Mouse (Mus musculus) MEL (cell line): Measurements from ENCODE around the gene Snap47. TPM values are rescaled to one million over a fixed set of nuclear protein-coding genes. Genes with fewer than 3 reads are reported as not detected.

Experiments
- DNase-seq: peaks from one replicate; pipeline ENCODE4 v3.0.0; 2011; ENCODE audit warnings: low read depth, low spot score
- H3K27ac ChIP-seq: 2 replicates; pipeline ENCODE4 v1.5.1; 2012; ENCODE audit warnings: low read depth, mild to moderate bottlenecking, control low read depth, low read length, moderate library complexity; ENCODE audit not compliant: control insufficient read depth
- H3K27me3 ChIP-seq, 2 experiments: fragments of 150-350 bp in 1 of 2; sonication (generic) in 1 of 2; 2 replicates each; pipeline ENCODE4 v1.6.1; 2012; ENCODE audit warnings: low read length in 2 of 2, mild to moderate bottlenecking in 2 of 2, improper control_type of control experiment in 1 of 2, moderate library complexity in 1 of 2; ENCODE audit not compliant: insufficient read depth in 2 of 2, control insufficient read depth in 1 of 2
- H3K36me3 ChIP-seq, 2 experiments: 2 replicates each; pipeline ENCODE4 v1.6.1; 2012 to 2014; ENCODE audit warnings: low read length in 2 of 2, improper control_type of control experiment in 1 of 2, inconsistent platforms in 1 of 2, mild to moderate bottlenecking in 1 of 2; ENCODE audit not compliant: insufficient read depth in 2 of 2, control insufficient read depth in 1 of 2
- H3K4me1 ChIP-seq, 2 experiments: fragments of 150-350 bp in 1 of 2; sonication (generic) in 1 of 2; 2 replicates each; pipeline ENCODE4 v1.6.1; 2012; ENCODE audit warnings: low read length in 2 of 2, improper control_type of control experiment in 1 of 2, mild to moderate bottlenecking in 1 of 2; ENCODE audit not compliant: insufficient read depth in 2 of 2, control insufficient read depth in 1 of 2
- H3K4me3 ChIP-seq, 2 experiments: fragments of 150-350 bp in 1 of 2; sonication (generic) in 1 of 2; 2 replicates each; pipeline ENCODE4 v1.5.1; 2012; ENCODE audit warnings: low read depth in 2 of 2, low read length in 2 of 2, mild to moderate bottlenecking in 2 of 2, moderate library complexity in 2 of 2, control low read depth in 1 of 2, improper control_type of control experiment in 1 of 2; ENCODE audit not compliant: control insufficient read depth in 1 of 2, insufficient read depth in 1 of 2
- H3K79me2 ChIP-seq: 2 replicates; pipeline ENCODE4 v1.6.1; 2012; ENCODE audit warnings: mild to moderate bottlenecking, low read length, moderate library complexity; ENCODE audit not compliant: control insufficient read depth, poor library complexity, insufficient read depth
- H3K9ac ChIP-seq: 2 replicates; pipeline ENCODE4 v1.6.1; 2012; ENCODE audit warnings: low read depth, mild to moderate bottlenecking, control low read depth, low read length, moderate library complexity; ENCODE audit not compliant: control insufficient read depth, poor library complexity, severe bottlenecking
- H3K9me3 ChIP-seq: fragments of 150-350 bp; sonication (generic); replicated peaks from 2 replicates; pipeline ENCODE4 v1.6.1; 2012; ENCODE audit warnings: mild to moderate bottlenecking, low read length, improper control_type of control experiment, moderate library complexity; ENCODE audit not compliant: insufficient read depth
- BHLHE40 ChIP-seq: IDR thresholded peaks from 2 replicates; pipeline ENCODE4 v1.6.1; 2012; ENCODE audit warnings: low read depth, mild to moderate bottlenecking, inconsistent platforms, low read length, improper control_type of control experiment, borderline replicate concordance
- E2F4 ChIP-seq: IDR thresholded peaks from 2 replicates; pipeline ENCODE4 v1.6.1; 2011; ENCODE audit warnings: low read depth, low read length, improper control_type of control experiment, borderline replicate concordance
- EP300 ChIP-seq, 2 experiments: IDR thresholded peaks; 2 replicates each; pipeline ENCODE4 v1.6.1; 2011; ENCODE audit warnings: improper control_type of control experiment in 2 of 2, low read length in 2 of 2, low read depth in 1 of 2, mild to moderate bottlenecking in 1 of 2
- GABPA ChIP-seq: IDR thresholded peaks from 2 replicates; pipeline ENCODE4 v1.6.1; 2012; ENCODE audit warnings: low read depth, mild to moderate bottlenecking, inconsistent platforms, low read length, improper control_type of control experiment, moderate library complexity
- JUND ChIP-seq: IDR thresholded peaks from 2 replicates; pipeline ENCODE4 v1.6.1; 2011; ENCODE audit warnings: low read depth, mild to moderate bottlenecking, improper control_type of control experiment, low read length
- MAFK ChIP-seq: IDR thresholded peaks from 2 replicates; pipeline ENCODE4 v1.6.1; 2011; ENCODE audit warnings: low read depth, mild to moderate bottlenecking, low read length, improper control_type of control experiment, borderline replicate concordance
- MEF2A ChIP-seq: IDR thresholded peaks from 2 replicates; pipeline ENCODE4 v1.6.1; 2014; ENCODE audit warnings: low read depth, mild to moderate bottlenecking, inconsistent platforms, low read length, improper control_type of control experiment; ENCODE audit not compliant: poor library complexity, insufficient replicate concordance, severe bottlenecking; ENCODE audit errors: extremely low read depth
- MYC ChIP-seq: IDR thresholded peaks from 2 replicates; pipeline ENCODE4 v1.6.1; 2011; ENCODE audit warnings: low read depth, mild to moderate bottlenecking, low read length, improper control_type of control experiment, moderate library complexity
- POLR2AphosphoS2 ChIP-seq: IDR thresholded peaks from 2 replicates; pipeline ENCODE4 v1.6.1; 2011; ENCODE audit warnings: low read length, improper control_type of control experiment
- TAL1 ChIP-seq: IDR thresholded peaks from 2 replicates; pipeline ENCODE4 v1.6.1; 2012; ENCODE audit warnings: mild to moderate bottlenecking, inconsistent platforms, low read length, moderate library complexity, mixed read lengths
- TCF12 ChIP-seq: IDR thresholded peaks from 2 replicates; pipeline ENCODE4 v1.6.1; 2014; ENCODE audit warnings: low read depth, mild to moderate bottlenecking, inconsistent platforms, low read length, improper control_type of control experiment, moderate library complexity
- UBTF ChIP-seq: IDR thresholded peaks from 2 replicates; pipeline ENCODE4 v1.6.1; 2012; ENCODE audit warnings: low read depth, mild to moderate bottlenecking, inconsistent platforms, low read length, improper control_type of control experiment, moderate library complexity, borderline replicate concordance; ENCODE audit not compliant: insufficient read depth
- USF1 ChIP-seq: IDR thresholded peaks from 2 replicates; pipeline ENCODE4 v1.6.1; 2014; ENCODE audit warnings: low read depth, mild to moderate bottlenecking, inconsistent platforms, low read length, improper control_type of control experiment, moderate library complexity
- USF2 ChIP-seq, 2 experiments: IDR thresholded peaks; 2 replicates each; pipeline ENCODE4 v1.6.1; 2011 to 2012; ENCODE audit warnings: improper control_type of control experiment in 2 of 2, low read length in 2 of 2, borderline replicate concordance in 1 of 2, inconsistent platforms in 1 of 2, low read depth in 1 of 2, mild to moderate bottlenecking in 1 of 2; ENCODE audit not compliant: insufficient read depth in 1 of 2
- polyA plus RNA-seq, 2 experiments: library from polyadenylated mRNA; stranded (reverse) in 1 of 2; unstranded in 1 of 2; fragments of >175 nt in 1 of 2; fragments of >200 nt in 1 of 2; gene quantifications; 2 replicates each; pipeline versions ENCODE4 v1.2.1 to v1.2.4; 2012; ENCODE audit warnings: low replicate concordance in 2 of 2, low read depth in 1 of 2; ENCODE audit not compliant: insufficient read length in 2 of 2, insufficient read depth in 1 of 2, missing spikeins in 1 of 2
- total RNA-seq: library from RNA; depleted of rRNA; stranded (reverse); fragments of 300-350 nt; gene quantifications from 2 replicates; pipeline ENCODE4 v1.2.3, GENCODE M21; 2012

Snap47 gene
- total and polyA plus RNA-seq, 3 experiments: 51.0 to 57.9 TPM; not detected in 1

DNA sequence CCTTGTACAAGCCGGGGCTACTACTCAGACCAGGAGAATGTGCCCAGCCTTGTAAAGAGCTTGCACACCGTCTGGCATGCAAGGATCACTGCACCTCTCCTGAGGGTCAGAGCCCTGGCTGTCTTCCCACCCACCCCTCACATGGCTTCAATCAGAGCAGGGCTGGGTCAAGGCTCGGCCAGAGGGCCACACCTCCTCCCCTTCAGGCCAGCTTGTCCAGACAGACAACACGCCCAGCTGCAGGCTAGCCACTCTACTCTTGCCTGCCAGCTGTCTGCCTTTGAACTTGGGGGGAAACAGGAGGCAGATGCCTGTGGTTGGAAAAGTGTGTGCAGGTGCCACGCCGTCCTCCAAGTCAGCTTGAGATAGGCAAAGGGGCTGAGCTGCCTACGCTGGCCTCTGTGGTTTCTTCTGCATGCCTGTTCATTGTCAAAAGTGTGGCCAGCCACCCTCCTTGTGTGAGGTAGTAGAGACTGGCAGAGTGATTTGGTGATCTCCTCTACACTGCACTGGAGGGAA, 66.5 kb downstream of the Snap47 start:
- Histone ChIP-seq H3K4me3 (no peak overlapping the region), H3K9ac (no peak overlapping the region), H3K27ac (no peak overlapping the region), H3K4me1 (no peaks in the 10 kb centered on the region), H3K36me3 (no peaks in the 10 kb centered on the region), H3K79me2 (no peaks in the 10 kb centered on the region)
- no peak for DNase-seq
- TF ChIP-seq JUND (no peak), MAFK (no peak), E2F4 (no peak), MYC (no peak), BHLHE40 (no peak), USF1 (no peak), USF2 (IDR thresholded peaks at IDR 0.05; ENCODE audit: borderline replicate concordance in 1 of 2, insufficient read depth in 1 of 2, low read depth in 1 of 2, low read length in 2 of 2) (no peak), GABPA (no peak), TCF12 (no peak)
- TF ChIP-seq, all 39 proteins: peak for 0
- Histone ChIP-seq H3K9me3 (no peaks in the 10 kb centered on the region), H3K27me3 (peaks cover 8 to 16% of the 10 kb centered on the region in 2 experiments; a peak in 3 of 4 replicates)

- Histone ChIP-seq H3K27ac (no peak overlapping the region), H3K36me3 (no peaks in the 10 kb centered on the region), H3K9ac (no peak overlapping the region), H3K9me3 (no peaks in the 10 kb centered on the region), H3K27me3 (peaks cover 11 to 24% of the 10 kb centered on the region in 2 experiments), H3K4me3 (no peak overlapping the region), H3K79me2 (no peaks in the 10 kb centered on the region), H3K4me1 (no peaks in the 10 kb centered on the region)
- no peak for DNase-seq
- no peak for TF ChIP-seq USF2 (IDR thresholded peaks at IDR 0.05; ENCODE audit: borderline replicate concordance in 1 of 2, insufficient read depth in 1 of 2, low read depth in 1 of 2, low read length in 2 of 2)
- TF ChIP-seq TCF12: no peak
- no peak for TF ChIP-seq TAL1
- no peak for TF ChIP-seq EP300 (IDR thresholded peaks at IDR 0.05; ENCODE audit: low read depth in 1 of 2, low read length in 2 of 2)
- TF ChIP-seq POLR2AphosphoS2: no peak
- TF ChIP-seq UBTF: no peak
- TF ChIP-seq USF1: no peak
- TF ChIP-seq BHLHE40: no peak
- TF ChIP-seq MEF2A: no peak
- no peak for TF ChIP-seq MYC
Measured at GRCm38 (mm10) chr11:59379547-59379946, 71.4 kb downstream of the Snap47 start.
